Mouse (Mus musculus) kidney, adult 9 months (tissue): ENCODE results near the gene Nt5c2.

Experiments
- DNase-seq: peaks from one replicate; pipeline ENCODE4 v3.0.0; 2022

Nt5c2 gene

GRCm38 (mm10) chr19:46875790-46876189 lies 139.2 kb downstream of the Nt5c2 start:
- peak; percentile 88 for DNase-seq

GRCm38 (mm10) chr19:46873924-46874323 lies 141.0 kb downstream of the Nt5c2 start:
- no peak for DNase-seq

GRCm38 (mm10) chr19:46871651-46872050 lies 143.3 kb downstream of the Nt5c2 start:
- no peak for DNase-seq

GRCm38 (mm10) chr19:46871096-46871495 lies 143.9 kb downstream of the Nt5c2 start:
- no peak for DNase-seq

GRCm38 (mm10) chr19:46869526-46869925 lies 145.4 kb downstream of the Nt5c2 start:
- peak; percentile 87 for DNase-seq

GRCm38 (mm10) chr19:46869049-46869448 lies 145.9 kb downstream of the Nt5c2 start:
- DNase-seq, result no peak

- no peak for DNase-seq
Measured at GRCm38 (mm10) chr19:46865381-46865780, 149.6 kb downstream of the Nt5c2 start.

GRCm38 (mm10) chr19:46864731-46865331 lies 150.1 kb downstream of the Nt5c2 start:
- DNase-seq, result no peak

GRCm38 (mm10) chr19:46864079-46864478 lies 150.9 kb downstream of the Nt5c2 start:
- DNase-seq, result no peak

- DNase-seq, result no peak
Measured at GRCm38 (mm10) chr19:46863236-46863927, 151.6 kb downstream of the Nt5c2 start.

- no peak for DNase-seq
Measured at GRCm38 (mm10) chr19:46862556-46862955, 152.4 kb downstream of the Nt5c2 start.

GRCm38 (mm10) chr19:46858200-46858599 lies 156.8 kb downstream of the Nt5c2 start:
- no peak for DNase-seq

GRCm38 (mm10) chr19:46857277-46857989 lies 157.5 kb downstream of the Nt5c2 start:
- DNase-seq, result peak; percentile 54

GRCm38 (mm10) chr19:46856780-46857179 lies 158.2 kb downstream of the Nt5c2 start:
- no peak for DNase-seq

GRCm38 (mm10) chr19:46856232-46856631 lies 158.7 kb downstream of the Nt5c2 start:
- no peak for DNase-seq

- peak; percentile 85 for DNase-seq
Measured at GRCm38 (mm10) chr19:46849443-46849997, 165.4 kb downstream of the Nt5c2 start.

- DNase-seq, result peak; percentile 53
Measured at GRCm38 (mm10) chr19:46848381-46849268, 166.3 kb downstream of the Nt5c2 start.

GRCm38 (mm10) chr19:46846459-46846858 lies 168.5 kb downstream of the Nt5c2 start:
- no peak for DNase-seq

- DNase-seq, result no peak
Measured at GRCm38 (mm10) chr19:46846056-46846455, 168.9 kb downstream of the Nt5c2 start.

- no peak for DNase-seq
Measured at GRCm38 (mm10) chr19:46843030-46843429, 171.9 kb downstream of the Nt5c2 start.

- no peak for DNase-seq
Measured at GRCm38 (mm10) chr19:46841016-46841415, 173.9 kb downstream of the Nt5c2 start.

- DNase-seq, result no peak
Measured at GRCm38 (mm10) chr19:46837290-46838079, 177.5 kb downstream of the Nt5c2 start.
